Mouse (Mus musculus): ENCODE data around the gene Serpinb6b. TPM values are rescaled to one million over a fixed set of nuclear protein-coding genes. Genes with fewer than 3 reads are reported as not detected.

Serpinb6b gene
- polyA plus RNA-seq, 1 experiment = 0.85 TPM

DNA sequence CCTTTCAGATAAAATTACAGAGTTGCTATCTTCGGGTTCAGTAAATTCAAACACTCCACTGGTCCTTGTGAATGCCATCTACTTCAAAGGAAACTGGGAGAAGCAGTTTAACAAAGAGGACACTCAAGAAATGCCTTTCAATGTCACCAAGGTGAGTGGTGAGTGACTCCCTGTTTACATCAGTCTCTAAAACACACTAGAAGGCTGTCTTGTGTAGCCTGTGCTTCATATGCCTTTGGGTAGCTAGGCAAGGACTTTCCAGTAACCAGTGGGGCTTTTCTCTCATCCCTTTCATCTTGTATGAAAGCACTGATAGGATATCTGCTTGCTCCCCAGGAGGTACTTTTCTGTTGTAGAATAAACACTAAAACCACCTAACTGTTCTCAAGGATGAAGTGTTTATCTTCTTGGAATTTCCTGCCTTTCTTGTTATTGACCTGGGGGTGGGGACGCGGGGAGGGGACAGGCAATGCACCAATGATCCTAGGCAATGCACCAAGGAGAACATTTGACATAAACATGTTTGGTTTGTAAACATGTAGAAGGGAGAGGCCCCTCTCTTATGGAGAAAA lies 10.0 kb downstream of the Serpinb6b start:
- peaks cover 1% of the 10 kb centered on the region for H3K36me3 ChIP-seq (ENCODE audit: control insufficient read depth, insufficient read depth, low read length)
- H3K4me3 ChIP-seq (ENCODE audit: low read depth, low read length) = no peak overlapping the region
- H3K27me3 ChIP-seq (ENCODE audit: control insufficient read depth, insufficient read depth, low read length) = peaks cover 2% of the 10 kb centered on the region; the same call in 1 of the 2 replicates
- no peaks in the 10 kb centered on the region for H3K4me1 ChIP-seq (ENCODE audit: control insufficient read depth, insufficient read depth, insufficient read length, low read length)
- H3K27ac ChIP-seq (ENCODE audit: insufficient read depth, low read depth, low read length) = no peak overlapping the region
- 46% methylated on average over 3 of the region's 3 CpGs for WGBS
- TF ChIP-seq CTCF (IDR thresholded peaks at IDR 0.05; ENCODE audit: extremely low read depth, insufficient read length, insufficient replicate concordance, low read depth, low read length) = no peak
- no peak for TF ChIP-seq POLR2A (IDR thresholded peaks at IDR 0.05; ENCODE audit: low read depth, low read length)

DNA sequence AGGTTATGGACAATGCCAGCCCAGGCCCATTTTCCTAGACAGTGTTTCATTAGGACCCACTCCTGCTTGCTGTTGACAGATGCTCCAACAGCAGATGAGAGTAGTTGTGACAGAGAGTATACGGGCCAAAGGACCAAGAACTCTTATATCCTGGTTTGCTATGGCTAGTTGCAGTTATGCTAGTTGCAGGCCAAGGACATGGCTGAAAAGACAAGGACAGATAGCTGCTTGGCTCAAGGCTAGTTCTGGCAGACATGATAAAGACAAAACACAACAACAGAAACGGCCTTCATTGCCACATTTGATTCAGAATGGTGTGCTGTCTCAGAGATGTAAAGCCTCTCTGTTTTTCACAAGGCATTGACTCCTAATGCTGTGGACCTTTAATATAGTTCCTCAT lies 10.7 kb downstream of the Serpinb6b start:
- no peak overlapping the region for H3K4me3 ChIP-seq (ENCODE audit: low read depth, low read length)
- WGBS = 69% methylated on average over 2 of the region's 2 CpGs
- peaks cover 2% of the 10 kb centered on the region; the same call in 1 of the 2 replicates for H3K27me3 ChIP-seq (ENCODE audit: control insufficient read depth, insufficient read depth, low read length)
- no peak for TF ChIP-seq POLR2A (IDR thresholded peaks at IDR 0.05; ENCODE audit: low read depth, low read length)
- no peak for TF ChIP-seq CTCF (IDR thresholded peaks at IDR 0.05; ENCODE audit: extremely low read depth, insufficient read length, insufficient replicate concordance, low read depth, low read length)
- no peaks in the 10 kb centered on the region for H3K4me1 ChIP-seq (ENCODE audit: control insufficient read depth, insufficient read depth, insufficient read length, low read length)
- no peak overlapping the region for H3K27ac ChIP-seq (ENCODE audit: insufficient read depth, low read depth, low read length)
- H3K36me3 ChIP-seq (ENCODE audit: control insufficient read depth, insufficient read depth, low read length) = peaks cover 1% of the 10 kb centered on the region

DNA sequence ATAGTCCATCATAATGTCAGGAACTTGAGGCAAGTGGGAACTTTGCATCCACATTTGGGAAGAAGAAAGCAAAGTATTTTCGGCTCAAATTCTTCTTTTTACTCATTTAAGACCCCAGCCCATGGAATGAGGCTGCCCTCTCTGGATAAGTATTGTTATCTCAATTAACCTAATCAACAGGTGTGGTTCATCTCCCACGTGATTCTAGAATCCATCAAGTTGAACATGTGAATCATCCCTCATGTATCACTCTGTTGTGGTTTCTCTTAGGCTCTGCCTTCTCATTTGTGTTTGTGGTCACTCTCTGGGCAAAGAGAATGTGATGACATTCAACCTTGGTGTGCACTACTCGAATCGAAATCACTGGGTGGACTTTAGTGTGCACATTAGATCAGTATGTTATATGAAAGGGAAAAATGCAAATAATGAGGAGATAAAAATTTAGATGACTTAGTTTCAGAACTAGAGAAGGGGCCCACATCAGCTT lies 17.6 kb downstream of the Serpinb6b start:
- H3K4me1 ChIP-seq (ENCODE audit: control insufficient read depth, insufficient read depth, insufficient read length, low read length) = no peaks in the 10 kb centered on the region
- H3K27me3 ChIP-seq (ENCODE audit: control insufficient read depth, insufficient read depth, low read length) = no peaks in the 10 kb centered on the region
- H3K36me3 ChIP-seq (ENCODE audit: control insufficient read depth, insufficient read depth, low read length) = no peaks in the 10 kb centered on the region; the same call in 1 of the 2 replicates
- H3K27ac ChIP-seq (ENCODE audit: insufficient read depth, low read depth, low read length) = no peak overlapping the region
- H3K4me3 ChIP-seq (ENCODE audit: low read depth, low read length) = no peak overlapping the region
- no peak for TF ChIP-seq POLR2A (IDR thresholded peaks at IDR 0.05; ENCODE audit: low read depth, low read length)
- WGBS = 72% methylated on average over 4 of the region's 4 CpGs

- TF ChIP-seq CTCF (IDR thresholded peaks at IDR 0.05; ENCODE audit: extremely low read depth, insufficient read length, insufficient replicate concordance, low read depth, low read length) = no peak
- no peak for TF ChIP-seq POLR2A (IDR thresholded peaks at IDR 0.05; ENCODE audit: low read depth, low read length)
- H3K36me3 ChIP-seq (ENCODE audit: control insufficient read depth, insufficient read depth, low read length) = no peaks in the 10 kb centered on the region
- H3K4me3 ChIP-seq (ENCODE audit: low read depth, low read length) = no peak overlapping the region
- H3K27me3 ChIP-seq (ENCODE audit: control insufficient read depth, insufficient read depth, low read length) = no peaks in the 10 kb centered on the region
- no peak overlapping the region for H3K27ac ChIP-seq (ENCODE audit: insufficient read depth, low read depth, low read length)
- no peaks in the 10 kb centered on the region for H3K4me1 ChIP-seq (ENCODE audit: control insufficient read depth, insufficient read depth, insufficient read length, low read length)
Observed at GRCm38 (mm10) chr13:32986256-32986655, 21.2 kb downstream of the Serpinb6b start.

DNA sequence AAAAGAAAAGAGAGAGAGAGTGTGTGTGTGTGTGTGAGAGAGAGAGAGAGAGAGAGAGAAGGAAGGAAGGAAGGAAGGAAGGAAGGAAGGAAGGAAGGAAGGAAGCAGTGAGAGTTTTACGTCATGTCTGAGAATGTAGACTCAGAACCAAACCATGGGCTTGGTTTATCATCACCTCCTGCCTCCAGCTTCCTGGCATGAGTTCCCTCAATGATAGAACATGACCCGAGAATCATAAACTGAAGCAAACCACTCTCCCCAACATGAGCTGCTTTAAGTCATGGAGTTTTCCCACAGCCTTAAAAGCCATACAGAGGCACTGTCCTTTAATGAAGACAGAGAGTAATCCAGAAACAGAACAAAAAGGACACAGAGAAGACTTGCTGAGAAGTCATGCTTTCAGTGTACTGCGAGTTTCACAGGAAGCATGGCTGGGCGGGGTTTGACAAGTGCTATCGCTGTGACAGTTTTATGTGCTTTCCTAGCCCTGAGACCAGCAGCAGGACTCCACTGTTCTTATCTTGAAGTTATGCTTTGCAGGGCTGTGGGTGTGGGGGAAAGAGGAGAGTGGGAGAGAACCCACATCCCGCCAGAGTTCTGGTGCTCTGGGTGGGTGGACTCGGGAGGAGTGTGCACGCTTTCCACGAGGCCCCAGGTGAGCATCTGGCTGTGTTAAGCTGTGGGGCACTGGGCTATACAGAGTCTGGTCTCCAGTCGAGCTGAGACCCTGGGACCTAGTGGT lies 28.3 kb downstream of the Serpinb6b start:
- Histone ChIP-seq H3K4me1 (ENCODE audit: control insufficient read depth, insufficient read depth, insufficient read length, low read length) (no peaks in the 10 kb centered on the region), H3K36me3 (ENCODE audit: control insufficient read depth, insufficient read depth, low read length) (no peaks in the 10 kb centered on the region), H3K4me3 (ENCODE audit: low read depth, low read length) (no peak overlapping the region), H3K27ac (ENCODE audit: insufficient read depth, low read depth, low read length) (no peak overlapping the region), H3K27me3 (ENCODE audit: control insufficient read depth, insufficient read depth, low read length) (no peaks in the 10 kb centered on the region)
- WGBS = 16% methylated on average over 10 of the region's 10 CpGs
- TF ChIP-seq POLR2A (IDR thresholded peaks at IDR 0.05; ENCODE audit: low read depth, low read length) (no peak), CTCF (IDR thresholded peaks at IDR 0.05; ENCODE audit: extremely low read depth, insufficient read length, insufficient replicate concordance, low read depth, low read length) (no peak)

DNA sequence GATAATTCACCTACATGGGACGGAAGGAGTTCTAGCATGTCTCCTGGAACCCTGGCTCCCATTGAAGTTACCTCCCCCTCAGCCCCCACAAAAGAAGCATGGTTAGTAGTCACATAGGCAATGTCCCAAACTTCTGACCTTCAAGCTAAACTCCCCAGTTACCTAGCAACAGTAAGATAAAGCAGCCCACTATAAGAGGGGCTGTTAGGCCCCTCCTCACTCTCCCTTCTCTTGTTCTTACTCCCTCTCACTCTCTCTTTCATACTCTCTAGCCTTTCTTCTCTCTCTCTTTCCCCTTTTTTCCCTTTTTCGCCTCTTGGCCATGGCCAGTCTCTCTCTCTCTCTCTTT lies 28.9 kb downstream of the Serpinb6b start:
- Histone ChIP-seq H3K4me1 (ENCODE audit: control insufficient read depth, insufficient read depth, insufficient read length, low read length) (no peaks in the 10 kb centered on the region), H3K36me3 (ENCODE audit: control insufficient read depth, insufficient read depth, low read length) (no peaks in the 10 kb centered on the region), H3K27me3 (ENCODE audit: control insufficient read depth, insufficient read depth, low read length) (no peaks in the 10 kb centered on the region), H3K27ac (ENCODE audit: insufficient read depth, low read depth, low read length) (no peak overlapping the region), H3K4me3 (ENCODE audit: low read depth, low read length) (no peak overlapping the region)
- WGBS = 77% methylated on average over 2 of the region's 2 CpGs
- no peak for TF ChIP-seq POLR2A (IDR thresholded peaks at IDR 0.05; ENCODE audit: low read depth, low read length)
- TF ChIP-seq CTCF (IDR thresholded peaks at IDR 0.05; ENCODE audit: extremely low read depth, insufficient read length, insufficient replicate concordance, low read depth, low read length) = no peak

GRCm38 (mm10) chr13:32995051-32995450 lies 30.0 kb downstream of the Serpinb6b start:
- WGBS = 56% methylated on average over 4 of the region's 4 CpGs
- no peaks in the 10 kb centered on the region for H3K4me1 ChIP-seq (ENCODE audit: control insufficient read depth, insufficient read depth, insufficient read length, low read length)
- no peaks in the 10 kb centered on the region for H3K27me3 ChIP-seq (ENCODE audit: control insufficient read depth, insufficient read depth, low read length)
- H3K36me3 ChIP-seq (ENCODE audit: control insufficient read depth, insufficient read depth, low read length) = no peaks in the 10 kb centered on the region
- H3K27ac ChIP-seq (ENCODE audit: insufficient read depth, low read depth, low read length) = no peak overlapping the region
- TF ChIP-seq CTCF (IDR thresholded peaks at IDR 0.05; ENCODE audit: extremely low read depth, insufficient read length, insufficient replicate concordance, low read depth, low read length) = no peak
- no peak for TF ChIP-seq POLR2A (IDR thresholded peaks at IDR 0.05; ENCODE audit: low read depth, low read length)
- no peak overlapping the region for H3K4me3 ChIP-seq (ENCODE audit: low read depth, low read length)
